Mouse (Mus musculus): ENCODE measurements around the gene Rgs3. TPM values are rescaled to one million over a fixed set of nuclear protein-coding genes. Genes with fewer than 3 reads are reported as not detected.

Gene Rgs3
- total RNA-seq (2015; ENCODE audit: low replicate concordance) (6.5 TPM in 1 of 2 replicates, not detected in the other), total RNA-seq (2017; ENCODE audit: low replicate concordance) (0.30 and 4.1 TPM in 2 replicates)

DNA sequence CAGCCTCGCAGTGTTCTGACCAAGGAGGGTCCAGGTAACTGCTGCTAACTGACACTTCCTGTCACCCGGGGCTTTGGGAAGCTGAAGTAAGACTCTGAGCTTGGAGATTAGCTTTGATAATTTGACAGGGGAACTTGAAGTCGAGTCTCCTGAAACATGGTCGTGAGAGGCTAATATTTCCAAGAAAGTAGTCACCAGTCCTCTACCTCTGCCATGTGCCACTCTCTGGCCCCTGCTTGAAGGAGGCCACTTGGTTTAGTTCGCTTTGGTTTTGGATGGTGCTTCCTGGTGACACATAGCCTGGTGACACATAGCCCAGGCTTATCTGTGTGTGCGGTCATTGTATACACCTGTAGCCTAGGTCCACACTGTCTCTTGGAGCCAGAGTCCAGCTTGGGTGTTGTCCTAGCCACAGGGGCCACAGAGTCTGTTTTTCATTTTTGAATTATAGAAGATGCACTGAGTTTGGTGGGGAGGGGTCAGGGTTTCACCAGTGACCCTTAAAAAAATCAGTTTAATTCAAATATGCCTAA lies at the start of gene Rgs3:
TSS of gene Rgs3 (plus strand) at position 51 of the 533 bp plus-strand sequence.
- no peak for ATAC-seq (replicated peaks; ENCODE audit: low FRiP score, poor library complexity, severe bottlenecking)

DNA sequence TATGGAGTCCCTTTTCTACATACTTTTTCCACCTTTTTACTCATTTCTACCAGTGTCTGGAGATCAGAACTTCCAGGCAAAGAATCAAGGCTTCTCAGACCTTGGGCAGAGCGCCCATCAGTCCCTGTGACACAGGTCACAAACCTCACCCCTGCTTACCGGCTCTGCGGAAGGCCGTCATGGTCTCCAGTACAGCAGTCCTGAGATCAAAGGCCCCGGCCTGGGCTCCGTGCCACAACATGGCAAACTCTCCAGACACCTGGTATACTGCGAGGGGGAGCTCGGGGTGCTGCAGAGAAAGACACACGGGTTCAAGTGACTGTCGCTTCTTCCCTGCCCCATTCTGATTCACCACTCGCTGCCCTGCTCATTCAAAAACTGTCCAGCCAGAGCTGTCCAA lies 49.7 kb upstream of the Rgs3 start:
- ATAC-seq (replicated peaks; ENCODE audit: low FRiP score, poor library complexity, severe bottlenecking), result no peak

DNA sequence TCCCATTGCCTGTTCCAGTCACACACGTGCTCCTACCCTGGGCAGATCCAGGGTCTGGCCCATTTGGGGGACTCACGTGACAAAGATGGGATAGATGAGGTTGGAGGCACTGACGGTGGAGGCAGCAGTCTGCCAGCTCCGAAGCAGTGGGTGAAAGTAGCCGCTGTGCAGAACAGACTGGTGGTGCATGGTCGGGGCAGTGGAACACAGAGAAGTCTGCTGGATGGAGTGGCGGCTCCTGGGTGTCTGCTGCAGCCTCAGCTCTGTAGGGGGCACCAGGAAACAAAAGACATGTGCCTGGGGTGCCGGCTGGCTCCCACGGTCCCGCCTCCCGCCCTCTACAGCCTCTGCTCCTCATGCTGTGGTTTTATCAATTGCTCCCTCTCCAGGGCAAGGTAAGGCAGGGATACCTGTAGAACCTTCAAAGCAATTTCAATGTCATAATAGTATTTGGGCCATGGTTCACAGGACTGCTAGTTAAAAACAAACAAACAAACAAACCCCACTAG lies 45.6 kb upstream of the Rgs3 start:
- no peak for ATAC-seq (replicated peaks; ENCODE audit: low FRiP score, poor library complexity, severe bottlenecking)

DNA sequence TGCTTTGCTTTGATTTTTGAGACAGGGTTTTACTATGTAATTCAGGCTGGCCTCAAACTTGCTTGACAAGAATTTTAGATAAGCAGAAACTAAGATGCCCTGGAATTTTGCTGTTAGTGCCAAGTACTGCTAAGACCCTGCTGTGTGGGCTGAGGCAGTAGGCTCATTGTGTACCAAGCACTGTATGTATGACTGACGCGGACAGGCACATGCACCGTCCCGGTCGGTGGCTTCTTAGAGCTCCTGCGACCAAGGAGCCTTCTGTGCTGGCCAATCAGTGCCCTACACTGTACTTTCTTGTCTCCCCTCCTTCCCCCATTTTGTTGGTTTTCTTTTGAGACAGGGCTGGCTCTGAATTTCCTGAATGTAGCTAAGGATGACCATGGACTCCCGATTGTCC lies 44.7 kb upstream of the Rgs3 start:
- no peak for ATAC-seq (replicated peaks; ENCODE audit: low FRiP score, poor library complexity, severe bottlenecking)

DNA sequence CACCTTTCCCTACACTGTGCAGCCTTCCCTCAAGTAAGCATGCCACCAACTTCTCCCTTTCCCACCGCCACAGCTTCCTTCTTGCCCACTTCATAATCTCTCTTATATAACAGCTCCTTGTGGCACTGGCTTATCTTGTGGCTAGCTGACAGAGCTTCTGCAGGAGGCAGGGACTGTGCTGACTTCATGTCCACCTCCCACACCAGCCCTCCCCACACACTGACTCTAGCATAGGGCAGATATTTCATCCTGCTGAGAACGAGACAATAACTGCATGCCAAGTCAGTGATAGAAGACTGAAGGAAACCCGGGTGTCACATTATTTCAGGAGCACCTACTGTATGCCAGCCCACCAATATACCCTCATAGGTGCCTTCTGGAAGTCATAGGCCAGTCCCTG lies 44.2 kb upstream of the Rgs3 start:
- peak; percentile 22 for ATAC-seq (replicated peaks; ENCODE audit: low FRiP score, poor library complexity, severe bottlenecking)

DNA sequence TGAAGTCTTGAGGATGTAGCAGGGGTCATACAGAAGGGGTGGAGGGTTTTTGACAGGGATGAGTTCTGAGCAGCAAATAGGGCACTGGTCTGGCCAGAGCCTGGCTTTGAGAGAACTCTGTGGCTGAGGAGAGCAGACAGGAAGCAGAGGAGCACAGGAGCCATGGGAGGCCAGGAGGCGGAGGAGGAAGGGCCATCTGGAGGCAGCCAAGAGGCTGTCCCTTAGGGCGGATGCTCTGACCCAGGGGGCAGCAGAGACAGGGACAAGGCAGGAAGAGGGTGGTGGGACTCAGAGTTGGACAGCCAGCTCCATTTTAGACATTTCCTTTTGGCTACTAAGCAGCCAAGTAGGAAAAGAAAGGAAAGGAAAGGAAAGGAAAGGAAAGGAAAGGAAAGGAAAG lies 43.6 kb upstream of the Rgs3 start:
- ATAC-seq (replicated peaks; ENCODE audit: low FRiP score, poor library complexity, severe bottlenecking), result peak; percentile 27; the same call in 1 of the 2 replicates

DNA sequence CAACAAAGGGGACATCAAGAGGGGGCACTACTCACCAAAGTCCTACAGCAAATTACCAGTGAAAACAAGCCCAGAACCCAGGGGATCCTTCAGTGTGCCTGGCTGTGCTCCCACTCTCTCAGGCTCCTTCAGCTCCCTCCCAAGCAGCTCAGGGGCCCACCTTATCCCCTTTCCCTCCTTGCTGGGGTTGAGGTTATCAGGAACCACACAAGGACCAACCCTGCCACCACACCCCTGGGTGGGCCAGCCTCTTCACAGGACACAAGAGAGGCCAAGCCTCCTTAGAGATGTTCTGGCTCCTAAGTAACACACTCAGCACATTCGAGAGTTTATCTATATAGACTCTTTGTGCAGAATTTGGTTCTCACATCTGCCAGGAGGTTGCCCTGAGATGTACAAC lies 43.1 kb upstream of the Rgs3 start:
- peak; percentile 74 for ATAC-seq (replicated peaks; ENCODE audit: low FRiP score, poor library complexity, severe bottlenecking)

DNA sequence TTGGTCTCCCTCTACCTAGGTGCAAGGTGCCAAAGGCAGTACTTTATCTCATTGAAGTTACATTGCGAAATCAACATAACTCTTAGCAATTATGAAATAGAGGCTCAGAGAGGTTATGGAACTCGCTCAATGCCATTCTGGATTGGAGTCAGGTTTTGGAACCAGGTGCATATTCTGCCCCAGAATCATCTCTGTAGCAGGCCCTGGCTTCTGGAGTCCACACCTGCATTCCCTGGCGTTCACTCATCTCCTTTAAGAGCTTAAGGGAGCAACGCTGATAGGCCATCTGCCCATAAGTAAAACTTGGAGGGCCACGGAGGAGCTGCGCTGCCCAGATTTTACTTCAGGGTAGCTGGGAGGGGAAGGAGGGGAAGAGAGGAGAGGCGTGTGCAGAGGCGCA lies 42.6 kb upstream of the Rgs3 start:
- peak; percentile 32 for ATAC-seq (replicated peaks; ENCODE audit: low FRiP score, poor library complexity, severe bottlenecking)

DNA sequence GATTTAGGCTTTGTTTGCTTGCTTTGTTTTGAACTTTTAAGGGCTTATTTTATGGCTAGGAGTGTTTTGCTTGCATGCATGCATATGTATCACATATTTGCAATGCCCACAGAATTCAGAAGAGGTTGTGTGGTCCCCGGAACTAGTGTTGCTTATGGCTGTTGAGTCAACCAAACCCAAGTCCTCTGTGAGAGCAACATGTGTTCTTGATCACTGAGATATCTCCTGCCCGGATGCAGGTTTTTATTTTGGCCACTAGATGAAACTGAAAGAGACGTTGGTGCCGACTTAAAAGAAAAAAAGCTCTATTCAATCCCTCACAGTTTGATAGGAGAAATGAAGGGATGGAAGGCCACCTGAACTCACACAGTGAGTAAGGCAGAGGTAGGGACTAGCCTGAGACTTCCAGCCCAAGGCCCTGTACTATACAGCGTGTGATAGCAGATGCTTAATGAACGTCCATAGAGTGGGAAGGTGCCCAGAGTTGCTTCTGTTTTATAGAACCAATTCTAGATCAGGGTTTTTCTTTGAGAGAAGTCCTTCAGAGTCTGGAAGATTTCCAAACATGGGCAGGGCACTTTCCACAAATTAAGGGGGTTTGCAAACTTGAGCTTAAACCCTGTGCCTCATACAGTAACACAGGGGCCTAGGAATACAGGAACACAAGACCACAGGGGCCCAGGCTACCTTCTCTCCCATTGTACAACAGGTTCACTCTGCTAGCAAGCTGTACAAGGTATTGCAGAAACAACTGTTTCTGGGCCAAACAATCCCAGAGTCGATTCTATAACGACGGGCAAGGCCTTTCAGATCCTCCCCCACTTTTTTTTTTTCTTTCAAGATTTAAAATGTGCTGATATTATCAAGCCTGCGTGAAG lies 41.9 kb upstream of the Rgs3 start:
- no peak for ATAC-seq (replicated peaks; ENCODE audit: low FRiP score, poor library complexity, severe bottlenecking)

DNA sequence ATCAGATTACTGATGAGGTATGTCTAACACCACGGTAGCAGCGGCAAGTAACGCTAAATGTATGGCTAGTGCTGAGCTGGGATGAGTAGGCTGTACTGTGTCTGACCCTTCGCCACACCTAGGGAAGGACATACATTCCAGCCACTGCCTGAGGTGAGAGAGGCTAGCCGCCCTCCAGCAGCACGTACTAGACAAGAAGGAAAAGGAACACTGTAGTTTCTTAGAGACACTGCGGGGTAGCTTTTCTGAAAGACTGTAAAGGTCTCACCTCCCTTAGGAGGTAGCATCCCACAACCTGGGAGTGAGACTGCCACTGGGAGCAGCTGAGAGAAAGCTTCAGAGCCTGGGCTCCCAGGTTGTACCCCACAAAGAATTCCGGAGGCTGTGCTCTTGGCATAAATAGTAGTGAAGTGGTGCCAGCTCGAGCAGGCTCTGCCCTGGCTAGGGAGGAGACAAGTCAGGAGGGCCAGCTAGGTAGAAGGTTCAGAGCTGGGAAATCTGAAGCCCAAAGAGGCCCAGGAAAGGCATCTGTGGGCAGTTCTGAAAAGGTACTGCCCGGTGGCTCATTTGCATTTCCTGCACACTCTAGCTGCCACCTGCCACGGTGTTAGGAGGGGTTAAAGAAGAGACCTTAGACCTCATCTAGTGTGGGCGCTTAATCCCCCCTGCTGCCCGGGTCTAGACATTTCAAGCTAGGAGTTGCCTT lies 41.1 kb upstream of the Rgs3 start:
- no peak for ATAC-seq (replicated peaks; ENCODE audit: low FRiP score, poor library complexity, severe bottlenecking)

DNA sequence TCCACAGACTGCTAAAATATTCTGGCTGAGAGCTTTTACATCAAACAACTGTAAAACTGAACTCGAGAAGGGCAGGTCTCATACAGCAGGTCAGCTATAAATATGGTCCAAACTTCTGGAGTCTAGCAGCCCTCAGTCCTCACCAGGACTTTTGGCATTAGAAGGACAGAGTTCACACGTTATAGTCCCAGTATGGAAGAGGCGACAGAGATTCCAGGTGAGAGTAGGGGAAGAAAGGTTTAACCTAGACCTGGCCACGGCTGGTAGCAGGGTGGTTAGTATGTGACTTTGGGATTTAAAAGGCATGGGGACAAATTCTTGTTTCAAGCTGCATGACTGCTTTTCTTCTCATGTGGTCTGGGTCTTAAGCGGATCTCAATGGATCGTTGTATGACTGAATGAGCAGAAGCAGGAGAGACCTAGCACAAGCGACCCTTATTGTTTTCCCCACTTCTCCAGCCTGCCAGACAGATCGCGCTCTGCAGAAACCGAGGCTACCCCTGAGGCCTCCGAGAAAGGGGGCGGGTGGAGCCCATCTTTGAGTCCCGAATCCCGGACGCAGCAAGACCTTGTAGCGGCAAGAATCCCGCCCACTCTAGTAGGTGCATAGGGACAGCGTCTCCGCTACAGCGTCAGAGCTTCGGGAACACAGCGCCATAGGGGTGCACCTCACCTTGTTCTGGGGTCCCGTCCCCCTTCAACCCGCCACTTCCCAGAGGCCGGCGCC lies 40.4 kb upstream of the Rgs3 start:
- ATAC-seq (replicated peaks; ENCODE audit: low FRiP score, poor library complexity, severe bottlenecking), result peak; percentile 16

DNA sequence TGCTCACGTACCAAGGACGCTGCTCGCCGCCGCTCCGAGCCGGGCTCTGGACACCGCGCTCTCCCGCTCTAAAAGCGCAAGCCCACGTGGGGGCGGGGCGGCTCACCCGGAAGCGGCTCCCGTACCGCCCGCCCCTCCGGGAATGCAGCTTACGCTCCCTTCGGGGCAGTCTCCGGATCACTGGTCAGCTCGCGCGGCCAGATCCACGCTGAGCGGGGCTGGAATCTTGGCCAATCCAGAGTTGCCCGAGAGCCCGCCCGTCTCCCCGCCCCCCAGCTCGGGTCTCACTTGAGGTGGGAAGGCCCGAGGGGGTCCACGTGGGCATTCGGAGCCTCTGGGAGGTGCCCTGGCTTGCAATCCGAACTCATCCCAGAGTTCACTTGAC lies 39.8 kb upstream of the Rgs3 start, which contains the start of gene Alad:
TSS of gene Alad (minus strand) at position 70 of the 385 bp plus-strand sequence.
- ATAC-seq (replicated peaks; ENCODE audit: low FRiP score, poor library complexity, severe bottlenecking), result peak; percentile 50

DNA sequence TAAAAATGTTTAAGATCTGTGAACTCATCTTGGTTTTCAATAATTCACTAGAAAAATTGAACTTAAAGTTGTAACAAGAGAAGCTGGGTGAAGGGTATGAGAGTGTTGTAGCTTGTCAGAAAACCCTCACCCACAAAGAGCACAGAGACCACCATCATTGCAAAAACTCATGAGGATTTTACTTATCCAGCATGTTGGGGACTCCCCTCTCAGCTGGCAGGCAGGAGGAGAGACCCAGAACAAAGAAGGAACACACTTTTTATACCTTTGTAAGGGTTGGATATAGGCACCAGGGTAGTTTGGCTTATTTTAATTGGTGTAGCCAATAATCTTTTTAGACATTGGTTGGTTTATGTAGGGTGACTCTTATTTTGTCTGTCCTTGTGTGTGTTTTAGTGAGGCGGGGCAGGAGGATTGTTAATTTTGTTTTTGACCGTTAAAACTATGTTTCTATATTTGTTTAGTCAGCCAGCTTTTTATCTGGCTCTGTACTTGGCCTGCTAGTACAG lies 38.7 kb upstream of the Rgs3 start:
- ATAC-seq (replicated peaks; ENCODE audit: low FRiP score, poor library complexity, severe bottlenecking), result no peak

DNA sequence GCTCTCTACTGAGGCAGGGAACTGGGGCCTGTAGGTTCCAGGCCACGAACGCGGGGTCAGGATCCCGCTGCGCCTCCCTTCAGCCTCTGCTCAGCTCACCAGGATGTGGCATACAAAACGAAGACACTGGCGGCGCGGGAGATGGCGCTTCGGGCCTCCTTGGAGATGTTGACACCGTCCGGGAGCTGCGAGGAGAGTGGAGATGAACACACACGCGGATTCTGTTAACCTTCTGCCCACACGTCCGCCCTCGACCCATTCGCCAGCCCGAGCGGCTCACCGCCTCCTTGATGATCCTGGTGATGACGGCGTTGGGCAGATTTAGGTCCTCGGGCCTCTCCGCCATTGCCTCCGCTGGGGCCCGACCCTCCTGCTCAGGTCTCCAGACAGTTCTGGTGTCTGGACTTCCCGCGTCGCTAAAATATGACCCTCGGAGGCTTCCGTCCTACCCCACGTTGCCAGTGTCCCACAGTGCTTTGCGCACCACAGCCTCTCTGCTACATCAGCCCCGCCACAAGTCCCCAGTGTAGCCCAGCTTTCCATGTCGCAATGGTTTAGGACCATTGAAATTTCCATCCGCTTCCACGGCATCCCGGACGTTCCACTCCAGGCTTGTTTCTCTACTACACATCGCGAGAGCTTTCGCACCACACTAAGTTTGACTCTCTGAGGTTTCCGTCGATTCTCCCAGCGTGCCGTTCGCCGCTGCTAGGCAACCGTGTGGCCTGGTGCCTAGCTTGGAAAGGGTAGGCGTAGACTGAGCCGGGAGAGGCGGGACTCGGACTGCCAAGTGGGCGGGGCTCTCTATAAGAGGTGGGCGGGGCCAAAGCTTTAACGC lies 34.8 kb upstream of the Rgs3 start, which contains the start of the genes Pole3 and 4933430I17Rik:
TSS of gene Pole3 (minus strand) at position 418 of the 838 bp plus-strand sequence.
TSS of gene 4933430I17Rik (plus strand) at position 719 of the 838 bp plus-strand sequence.
- ATAC-seq (replicated peaks; ENCODE audit: low FRiP score, poor library complexity, severe bottlenecking), result peak; percentile 91

DNA sequence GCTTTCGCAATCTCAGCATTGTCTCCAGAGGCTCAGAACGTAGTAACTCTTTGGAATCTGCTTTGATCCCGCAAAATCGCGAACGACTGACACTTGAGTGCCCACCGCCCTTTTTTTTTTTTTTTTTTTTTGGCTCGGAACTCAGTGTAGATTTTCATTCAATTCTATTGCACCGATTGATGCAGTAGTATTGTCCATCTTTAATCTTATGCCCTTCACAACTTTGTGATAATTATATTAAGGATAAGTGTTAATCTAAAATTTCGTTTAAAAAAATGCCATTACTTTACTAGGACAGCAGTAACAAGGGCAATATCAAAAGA lies 34.2 kb upstream of the Rgs3 start:
- ATAC-seq (replicated peaks; ENCODE audit: low FRiP score, poor library complexity, severe bottlenecking), result no peak

DNA sequence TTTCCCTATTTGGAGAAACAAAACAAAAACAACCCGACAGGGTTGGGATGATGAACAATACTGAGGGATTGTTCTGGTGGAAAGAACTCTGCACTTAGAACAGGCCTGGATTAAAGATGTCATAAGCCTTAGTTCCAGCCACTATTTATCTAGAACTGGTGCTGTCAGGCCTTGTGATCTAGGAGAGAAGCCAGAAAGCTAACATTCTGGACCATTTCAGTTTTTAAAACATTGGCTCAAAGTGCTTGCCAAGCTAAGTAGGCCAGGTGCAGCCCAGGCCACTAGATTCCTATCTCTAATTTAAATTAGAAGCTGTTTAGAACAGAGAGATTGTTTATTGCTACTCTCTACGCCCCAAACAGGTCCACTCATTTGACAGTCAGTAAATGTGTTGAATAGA lies 33.4 kb upstream of the Rgs3 start:
- ATAC-seq (replicated peaks; ENCODE audit: low FRiP score, poor library complexity, severe bottlenecking), result no peak

DNA sequence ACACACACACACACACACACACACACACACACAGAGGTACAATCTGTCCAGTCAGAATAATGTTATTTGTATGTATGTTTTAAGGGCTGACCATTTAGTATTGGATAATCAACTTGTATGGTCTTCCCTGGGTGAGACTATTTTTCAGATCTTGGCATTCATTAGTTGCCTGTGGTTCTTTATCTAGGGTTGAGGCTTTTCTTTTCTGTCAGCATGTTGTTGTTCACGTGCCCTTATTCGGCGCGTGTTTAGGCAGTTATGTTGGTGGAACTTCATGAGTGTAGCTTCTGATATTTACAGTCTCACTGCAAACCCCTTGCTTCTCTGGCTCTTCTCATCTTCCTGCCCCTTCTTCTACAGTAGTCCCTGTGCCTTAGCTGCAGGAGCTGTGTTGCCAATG lies 32.0 kb upstream of the Rgs3 start:
- no peak for ATAC-seq (replicated peaks; ENCODE audit: low FRiP score, poor library complexity, severe bottlenecking)

DNA sequence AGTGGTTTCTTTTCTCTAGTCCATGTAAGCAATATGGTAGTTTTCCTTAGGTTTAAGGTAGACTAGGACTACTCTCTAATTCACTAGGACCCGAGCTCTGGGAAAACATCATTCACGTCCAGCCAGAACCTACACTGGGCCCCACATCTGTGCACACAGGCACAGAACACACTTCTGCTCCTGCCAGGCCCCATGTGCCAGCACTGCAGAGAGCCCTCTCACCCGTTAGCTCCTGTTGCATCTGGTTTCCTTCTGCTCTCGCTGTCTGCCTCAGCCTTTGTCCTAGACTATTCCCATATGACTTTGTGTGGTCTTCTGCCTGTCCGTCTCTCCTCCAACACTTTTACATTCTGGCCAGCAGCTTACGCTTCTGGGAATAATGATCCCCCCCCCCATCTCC lies 25.9 kb upstream of the Rgs3 start:
- ATAC-seq (replicated peaks; ENCODE audit: low FRiP score, poor library complexity, severe bottlenecking), result no peak

DNA sequence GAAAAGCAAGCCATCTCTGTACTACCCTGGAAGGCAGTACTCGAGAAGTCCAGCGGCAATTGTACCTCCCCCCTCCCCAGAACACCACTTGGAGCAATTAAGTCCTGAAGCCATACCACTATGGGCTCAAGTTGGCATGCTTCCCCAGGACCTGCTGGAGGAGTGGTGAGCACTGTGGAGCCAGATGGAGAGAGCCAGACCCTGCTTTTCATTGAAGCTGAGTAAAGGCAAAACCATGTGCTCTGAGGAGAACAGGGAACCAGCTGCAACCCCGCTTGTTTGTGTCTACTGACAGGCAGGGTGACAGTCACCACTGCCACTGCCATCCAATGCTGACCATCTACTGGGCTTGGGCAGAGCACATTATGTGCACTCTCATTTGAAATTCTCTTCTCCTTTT lies 17.8 kb upstream of the Rgs3 start:
- no peak for ATAC-seq (replicated peaks; ENCODE audit: low FRiP score, poor library complexity, severe bottlenecking)
